Mouse (Mus musculus) erythroblast, embryonic 14.5 days (primary cell): Measurements from ENCODE around the gene Cela3b. TPM values are rescaled to one million over a fixed set of nuclear protein-coding genes. Genes with fewer than 3 reads are reported as not detected.

Experiments
- H3K27me3 ChIP-seq: 2 replicates; pipeline ENCODE4 v1.6.1; 2012; ENCODE audit warnings: inconsistent platforms; ENCODE audit not compliant: control insufficient read depth
- H3K36me3 ChIP-seq: 2 replicates; pipeline ENCODE4 v1.6.1; 2012; ENCODE audit warnings: mild to moderate bottlenecking, inconsistent platforms; ENCODE audit not compliant: control insufficient read depth
- H3K4me1 ChIP-seq: 2 replicates; pipeline ENCODE4 v1.6.1; 2012; ENCODE audit warnings: inconsistent platforms; ENCODE audit not compliant: control insufficient read depth
- H3K4me3 ChIP-seq: replicated peaks from 2 replicates; pipeline ENCODE3; 2012; ENCODE audit warnings: moderate library complexity, mild to moderate bottlenecking, inconsistent platforms
- H3K9me3 ChIP-seq: 2 replicates; pipeline ENCODE4 v1.6.1; 2012; ENCODE audit warnings: low read length, inconsistent platforms, mixed read lengths; ENCODE audit not compliant: control insufficient read depth
- GATA1 ChIP-seq: IDR thresholded peaks from 2 replicates; pipeline ENCODE4 v1.6.1; 2012; ENCODE audit warnings: low read length, inconsistent platforms, mixed read lengths
- TAL1 ChIP-seq: IDR thresholded peaks from 3 replicates; pipeline ENCODE4 v1.6.1; 2012; ENCODE audit warnings: low read length, inconsistent platforms, mixed read lengths
- polyA plus RNA-seq: library from polyadenylated mRNA; stranded (reverse); fragments of >175 nt; gene quantifications from 2 replicates; pipeline ENCODE4 v1.2.3, GENCODE M21; 2012

Cela3b gene
- polyA plus RNA-seq, 1 experiment: not detected

DNA sequence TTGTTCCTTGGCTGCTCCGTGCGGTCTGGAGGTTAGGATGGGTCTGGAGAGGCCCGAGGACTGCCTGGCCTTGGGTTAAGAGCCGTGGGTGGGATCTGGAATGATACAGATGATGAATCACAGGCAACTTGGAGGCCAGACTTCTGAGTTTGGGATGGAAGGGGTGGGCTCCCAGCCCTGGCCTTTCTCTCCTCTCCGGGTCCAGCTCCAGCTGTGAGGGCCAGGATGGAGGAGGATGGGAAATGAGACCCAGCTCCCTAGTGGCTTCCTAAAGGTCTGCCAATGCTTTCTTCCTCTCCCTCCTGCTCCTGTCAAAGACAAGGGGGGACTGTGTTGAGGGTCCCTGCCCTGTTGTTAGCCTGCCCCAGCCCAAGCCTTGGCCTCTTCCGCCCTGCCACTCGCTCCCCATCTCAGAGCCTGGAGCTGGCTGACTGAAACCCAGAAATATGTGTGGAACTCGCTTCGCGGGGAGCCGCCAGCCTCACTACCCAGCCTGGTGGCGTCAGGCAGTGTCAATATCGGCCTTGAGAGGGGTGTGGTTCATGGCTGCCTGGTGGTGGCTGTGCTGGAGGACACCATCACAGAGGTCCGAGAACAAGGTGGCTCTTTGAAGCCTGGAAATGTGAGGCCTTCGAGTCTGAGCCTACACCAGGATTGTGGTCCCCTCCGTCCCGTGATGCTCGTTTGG, 43.5 kb upstream of the Cela3b start:
- Histone ChIP-seq H3K4me1 (peaks cover 19% of the 10 kb centered on the region), H3K27me3 (peaks cover 17% of the 10 kb centered on the region), H3K9me3 (no peaks in the 10 kb centered on the region), H3K36me3 (no peaks in the 10 kb centered on the region), H3K4me3 (no peak overlapping the region)
- TF ChIP-seq GATA1 (no peak), TAL1 (no peak)

DNA sequence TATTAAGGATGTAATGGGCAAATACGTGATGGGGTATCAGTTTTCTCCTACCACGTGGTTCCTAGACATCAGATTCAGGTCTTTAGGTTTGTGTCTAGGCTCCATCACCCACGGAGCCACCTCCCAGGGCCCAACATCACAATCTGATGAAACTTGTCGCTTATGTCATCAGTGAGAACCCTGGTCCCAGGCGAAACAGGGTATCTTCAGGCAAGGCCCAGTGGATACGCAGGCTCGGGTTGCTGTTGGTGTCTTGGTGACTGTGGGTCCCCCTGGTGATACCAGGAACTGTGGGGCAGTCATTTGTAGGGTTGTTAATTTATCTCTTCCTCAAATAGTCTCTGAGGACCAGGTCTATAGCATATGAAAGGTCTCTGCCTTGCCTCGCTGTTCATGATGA, 42.9 kb upstream of the Cela3b start:
- no peaks in the 10 kb centered on the region for H3K9me3 ChIP-seq
- TF ChIP-seq TAL1 (no peak), GATA1 (no peak)
- peaks cover 21% of the 10 kb centered on the region for H3K27me3 ChIP-seq
- no peak overlapping the region for H3K4me3 ChIP-seq
- H3K4me1 ChIP-seq: peaks cover 24% of the 10 kb centered on the region
- H3K36me3 ChIP-seq: no peaks in the 10 kb centered on the region

DNA sequence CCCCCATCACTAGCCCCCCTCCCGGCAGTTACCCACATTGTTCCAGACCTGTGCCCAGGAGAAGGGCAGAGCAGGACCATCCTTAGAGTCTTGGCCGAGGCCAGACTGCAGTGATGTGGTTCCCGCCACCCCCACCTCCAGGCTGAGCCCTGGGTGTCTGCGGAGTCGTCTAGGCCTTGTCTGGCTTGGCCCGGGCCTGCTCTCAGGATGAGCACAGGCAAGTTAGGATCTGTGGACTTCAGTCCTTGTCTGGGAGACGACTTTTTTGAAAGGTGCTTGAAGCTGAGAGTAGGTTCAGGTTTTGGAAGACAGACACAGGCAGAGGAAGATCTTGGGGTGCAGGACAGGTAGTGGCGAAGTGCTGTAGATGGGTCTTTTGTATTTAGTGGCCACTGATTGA, 41.0 kb upstream of the Cela3b start:
- peaks cover 23% of the 10 kb centered on the region for H3K27me3 ChIP-seq
- TF ChIP-seq GATA1 (no peak), TAL1 (no peak)
- no peaks in the 10 kb centered on the region for H3K36me3 ChIP-seq
- peaks cover 22% of the 10 kb centered on the region for H3K4me1 ChIP-seq
- no peaks in the 10 kb centered on the region for H3K9me3 ChIP-seq
- no peak overlapping the region for H3K4me3 ChIP-seq

DNA sequence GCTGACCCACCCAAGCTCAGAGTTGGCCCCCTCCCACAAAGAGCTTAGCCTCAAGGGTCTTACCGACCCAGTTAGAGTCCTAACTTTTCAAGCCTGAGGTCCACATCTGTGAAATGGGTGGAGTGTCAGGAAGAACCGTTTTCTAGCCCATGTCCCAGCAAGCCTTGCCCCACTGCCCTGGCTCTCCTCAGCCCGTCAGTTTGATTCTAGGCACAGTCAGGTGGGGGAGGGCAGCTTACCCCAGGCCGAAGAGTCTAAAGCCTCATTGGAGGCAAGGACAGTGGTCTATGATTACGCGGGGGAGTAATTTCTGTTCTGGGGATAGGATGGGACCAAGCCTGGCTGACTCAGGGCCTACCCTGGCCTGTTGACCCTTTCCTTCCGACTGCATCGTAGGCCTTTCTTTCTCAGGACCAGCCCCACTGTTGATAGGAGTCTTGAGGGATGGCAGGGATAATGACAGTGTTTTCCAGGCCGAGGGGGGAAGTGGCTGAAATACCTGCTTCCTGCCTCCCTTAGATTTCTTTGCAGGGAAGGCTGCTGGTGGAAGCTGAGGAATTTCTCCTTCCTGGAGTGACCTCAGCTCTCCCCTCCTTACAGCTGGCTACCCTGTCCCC, 40.5 kb upstream of the Cela3b start:
- no peaks in the 10 kb centered on the region for H3K36me3 ChIP-seq
- no peaks in the 10 kb centered on the region for H3K9me3 ChIP-seq
- H3K4me1 ChIP-seq: peaks cover 22% of the 10 kb centered on the region
- H3K27me3 ChIP-seq: peaks cover 23% of the 10 kb centered on the region
- TF ChIP-seq GATA1 (no peak), TAL1 (no peak)
- H3K4me3 ChIP-seq: no peak overlapping the region

DNA sequence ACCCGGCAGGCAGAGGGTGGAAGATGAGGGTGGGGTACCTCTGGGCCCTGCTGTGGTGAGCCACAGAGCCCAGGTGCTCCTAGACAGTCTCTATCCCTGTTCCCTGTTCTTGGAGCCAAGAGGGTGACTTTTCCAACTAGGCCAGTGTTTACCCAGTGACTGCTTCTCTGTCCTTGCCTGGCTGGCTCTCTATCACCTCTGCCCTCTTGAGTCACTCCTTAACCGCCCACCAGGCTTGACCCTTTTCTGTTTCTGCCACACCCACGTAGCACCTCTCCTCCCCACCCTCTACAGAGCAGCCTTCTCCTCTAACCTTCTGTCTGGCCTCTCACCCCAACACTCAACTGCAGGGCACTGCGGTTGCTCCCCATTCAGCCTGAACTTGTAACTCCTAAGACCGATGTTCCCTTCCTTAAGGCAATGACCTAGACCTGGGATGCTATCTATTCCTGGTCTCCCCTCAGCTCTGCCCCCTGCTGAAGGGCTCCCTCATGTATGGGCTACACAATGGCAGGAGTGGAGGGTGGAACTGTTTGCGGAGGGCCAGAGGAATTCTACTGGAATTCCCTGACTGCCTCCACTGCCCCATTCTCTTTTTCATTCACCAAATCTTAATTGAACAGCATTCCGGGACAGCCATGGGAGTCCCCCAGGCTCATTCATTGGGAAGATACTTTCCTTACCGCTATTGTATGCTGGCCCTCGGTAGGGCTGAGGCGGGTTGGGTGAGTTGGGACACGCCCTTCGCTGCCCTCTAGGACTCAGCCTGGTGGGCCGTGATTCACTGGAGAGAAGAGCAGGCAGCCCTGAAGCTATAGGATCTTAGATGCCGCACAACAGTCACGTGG, 39.7 kb upstream of the Cela3b start:
- H3K36me3 ChIP-seq: no peaks in the 10 kb centered on the region
- no peaks in the 10 kb centered on the region for H3K9me3 ChIP-seq
- peak overlapping the region; percentile 62 for H3K4me3 ChIP-seq
- H3K4me1 ChIP-seq: peaks cover 22% of the 10 kb centered on the region
- H3K27me3 ChIP-seq: peaks cover 23% of the 10 kb centered on the region
- no peak for TF ChIP-seq TAL1
- no peak for TF ChIP-seq GATA1

DNA sequence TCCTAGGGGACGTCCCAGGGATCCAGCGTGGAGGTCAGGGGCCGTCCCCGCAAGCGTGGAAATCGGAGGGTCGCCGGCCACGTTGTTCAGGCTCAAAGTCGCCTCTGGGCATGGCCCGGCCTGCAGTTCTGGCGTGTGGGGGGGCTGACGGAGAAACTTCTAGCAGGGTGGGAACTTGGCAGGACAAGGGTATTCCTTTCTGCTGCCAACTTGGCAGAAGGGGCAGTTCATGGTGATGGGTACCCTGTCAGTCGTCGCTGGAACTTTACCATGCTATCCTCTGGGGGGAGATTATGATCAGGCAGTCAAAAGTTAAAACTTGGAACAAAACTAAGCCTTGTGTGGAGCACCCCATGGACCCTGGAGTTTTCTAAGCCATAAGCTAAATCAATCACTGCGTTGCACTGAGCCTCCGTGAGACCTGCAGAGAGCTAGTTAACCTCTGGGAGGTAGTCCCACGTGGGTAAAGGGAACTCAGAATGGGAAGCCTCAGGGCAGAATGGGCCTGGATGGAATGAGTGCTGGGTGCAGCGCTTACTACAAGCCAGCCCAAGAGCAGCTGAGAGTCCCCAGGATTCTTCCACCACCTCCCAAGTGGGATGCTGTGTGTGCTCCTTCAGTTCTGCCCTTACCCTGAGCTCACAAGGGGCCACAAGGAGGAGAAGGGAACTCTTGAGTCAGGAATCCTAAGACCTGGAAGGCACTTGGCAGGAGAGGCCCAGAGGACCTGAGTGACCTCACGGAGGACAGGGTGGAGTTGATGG, 38.9 kb upstream of the Cela3b start:
- no peak for TF ChIP-seq TAL1
- no peak for TF ChIP-seq GATA1
- Histone ChIP-seq H3K9me3 (no peaks in the 10 kb centered on the region), H3K36me3 (no peaks in the 10 kb centered on the region), H3K4me1 (peaks cover 22% of the 10 kb centered on the region), H3K4me3 (peak overlapping the region; percentile 62), H3K27me3 (peaks cover 23% of the 10 kb centered on the region)

DNA sequence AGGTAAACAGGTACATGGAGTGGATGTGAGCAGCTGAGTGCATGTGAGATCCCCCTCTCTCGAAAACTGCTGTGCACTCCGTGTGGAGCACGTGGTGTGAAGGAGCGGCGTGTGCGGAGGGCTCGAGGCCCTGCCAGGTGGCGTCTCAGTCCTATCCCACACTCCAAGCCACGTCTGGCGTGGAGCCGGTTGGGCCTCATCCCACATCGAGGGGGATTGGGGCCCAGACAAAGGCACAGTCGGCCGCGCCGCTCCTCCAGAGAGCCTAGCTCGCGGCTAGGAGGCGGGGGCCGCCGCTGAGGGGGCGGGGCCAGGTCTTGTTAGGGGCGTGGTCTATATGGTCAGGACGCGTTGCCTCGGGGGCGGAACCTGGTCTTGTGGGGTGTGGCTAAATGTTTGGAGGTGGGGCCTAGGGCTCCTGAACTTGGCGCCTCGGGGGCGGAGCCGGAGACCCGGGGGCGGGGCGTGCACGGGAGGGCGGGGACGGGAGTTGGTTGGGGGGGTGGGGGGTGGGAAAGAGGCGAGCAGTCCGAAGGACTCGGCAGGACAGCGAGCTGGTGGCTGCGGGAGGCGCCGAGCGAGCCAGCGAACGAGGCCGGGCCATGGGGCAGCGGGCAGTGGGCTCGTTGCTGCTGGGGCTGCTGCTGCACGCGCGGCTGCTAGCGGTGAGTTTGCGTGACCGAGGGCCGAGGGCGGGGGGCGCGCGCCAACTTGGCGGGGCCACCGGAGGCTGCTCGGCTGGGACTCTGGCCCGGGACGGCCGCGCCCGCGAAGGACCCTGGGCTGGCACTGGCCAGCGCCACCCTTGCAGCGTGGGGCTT, 38.1 kb upstream of the Cela3b start, which contains the start of gene Hspg2:
Hspg2 (plus strand) TSS at position 510 of the 821 bp plus-strand sequence.
- TF ChIP-seq GATA1 (no peak), TAL1 (no peak)
- Histone ChIP-seq H3K27me3 (peaks cover 23% of the 10 kb centered on the region), H3K4me3 (peak within 1 kb of the TSS; percentile 62), H3K4me1 (peaks cover 22% of the 10 kb centered on the region), H3K36me3 (no peaks in the 10 kb centered on the region), H3K9me3 (no peaks in the 10 kb centered on the region)

DNA sequence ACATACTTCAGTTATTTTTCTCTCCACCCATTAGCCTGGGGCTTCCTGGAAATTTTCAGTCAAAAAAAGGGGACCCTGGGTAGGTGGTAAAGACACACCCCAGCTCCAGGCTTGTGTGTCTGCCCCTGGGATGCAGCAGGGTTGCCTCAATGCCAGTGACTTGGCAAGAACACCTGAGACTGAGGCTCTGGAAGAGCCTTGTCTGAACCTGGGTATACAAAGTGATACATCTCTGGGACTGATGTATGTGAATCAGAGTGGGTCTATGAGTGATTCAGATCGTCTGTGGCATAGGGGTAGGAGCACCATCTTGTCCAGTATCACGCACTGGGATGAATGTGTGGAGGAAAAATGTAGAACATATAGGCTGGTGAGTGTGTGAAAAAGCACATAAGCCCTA, 37.2 kb upstream of the Cela3b start:
- TF ChIP-seq GATA1: no peak
- no peak for TF ChIP-seq TAL1
- Histone ChIP-seq H3K27me3 (peaks cover 23% of the 10 kb centered on the region), H3K9me3 (no peaks in the 10 kb centered on the region), H3K4me1 (peaks cover 22% of the 10 kb centered on the region), H3K36me3 (no peaks in the 10 kb centered on the region), H3K4me3 (no peak overlapping the region)
